Mouse (Mus musculus) C2C12 (cell line): ENCODE data around the gene Amer1.

Source experiments
- CEBPB ChIP-seq: IDR thresholded peaks from one replicate; pipeline ENCODE4 v1.6.1; 2011; ENCODE audit warnings: low read depth, mild to moderate bottlenecking, control low read depth, moderate library complexity
- CTCF ChIP-seq: IDR thresholded peaks from one replicate; pipeline ENCODE4 v1.5.1; 2011; ENCODE audit not compliant: control insufficient read depth, insufficient read depth, insufficient read length
- MYOG ChIP-seq: IDR thresholded peaks from one replicate; pipeline ENCODE4 v1.6.1; 2011; ENCODE audit not compliant: control insufficient read depth, insufficient read length; ENCODE audit errors: extremely low read depth
- USF1 ChIP-seq: IDR thresholded peaks from one replicate; pipeline ENCODE4 v1.6.1; 2011; ENCODE audit warnings: low read depth, mild to moderate bottlenecking, control low read depth, moderate library complexity

- TF ChIP-seq CTCF (no peak), CEBPB (no peak), MYOG (no peak), USF1 (no peak)
These were observed at the start of gene Amer1 for GRCm38 (mm10) chrX:95444776-95445111.
